Mouse (Mus musculus) layer of hippocampus, adult 11-12 months (tissue): ENCODE measurements around the gene Timp3.

Source experiments
- DNase-seq: peaks from one replicate; pipeline ENCODE4 v3.0.0; 2022; ENCODE audit warnings: low spot score

Gene Timp3

GRCm38 (mm10) chr10:86387821-86388440, 87.8 kb downstream of the Timp3 start:
- peak; percentile 35 for DNase-seq

GRCm38 (mm10) chr10:86388803-86389202, 88.6 kb downstream of the Timp3 start:
- DNase-seq: peak; percentile 44

- no peak for DNase-seq
Measured at GRCm38 (mm10) chr10:86389357-86389756, 89.2 kb downstream of the Timp3 start.

- DNase-seq: no peak
Measured at GRCm38 (mm10) chr10:86389913-86390312, 89.7 kb downstream of the Timp3 start.

- DNase-seq: no peak
Measured at GRCm38 (mm10) chr10:86392399-86392798, 92.2 kb downstream of the Timp3 start.

GRCm38 (mm10) chr10:86397577-86398346, 97.6 kb downstream of the Timp3 start:
- no peak for DNase-seq

GRCm38 (mm10) chr10:86398347-86398720, 98.2 kb downstream of the Timp3 start:
- no peak for DNase-seq
